Mouse (Mus musculus): ENCODE measurements around the gene Ttc32. TPM values are rescaled to one million over a fixed set of nuclear protein-coding genes. Genes with fewer than 3 reads are reported as not detected.
"Not testable (repeated sequence)": the region's sequence is repeated elsewhere in the genome, so short reads cannot be mapped to it uniquely, and the experiment has no call there.

Gene Ttc32
- total RNA-seq (2021), result 10 to 100 TPM; 25.5 to 28.5 TPM

DNA sequence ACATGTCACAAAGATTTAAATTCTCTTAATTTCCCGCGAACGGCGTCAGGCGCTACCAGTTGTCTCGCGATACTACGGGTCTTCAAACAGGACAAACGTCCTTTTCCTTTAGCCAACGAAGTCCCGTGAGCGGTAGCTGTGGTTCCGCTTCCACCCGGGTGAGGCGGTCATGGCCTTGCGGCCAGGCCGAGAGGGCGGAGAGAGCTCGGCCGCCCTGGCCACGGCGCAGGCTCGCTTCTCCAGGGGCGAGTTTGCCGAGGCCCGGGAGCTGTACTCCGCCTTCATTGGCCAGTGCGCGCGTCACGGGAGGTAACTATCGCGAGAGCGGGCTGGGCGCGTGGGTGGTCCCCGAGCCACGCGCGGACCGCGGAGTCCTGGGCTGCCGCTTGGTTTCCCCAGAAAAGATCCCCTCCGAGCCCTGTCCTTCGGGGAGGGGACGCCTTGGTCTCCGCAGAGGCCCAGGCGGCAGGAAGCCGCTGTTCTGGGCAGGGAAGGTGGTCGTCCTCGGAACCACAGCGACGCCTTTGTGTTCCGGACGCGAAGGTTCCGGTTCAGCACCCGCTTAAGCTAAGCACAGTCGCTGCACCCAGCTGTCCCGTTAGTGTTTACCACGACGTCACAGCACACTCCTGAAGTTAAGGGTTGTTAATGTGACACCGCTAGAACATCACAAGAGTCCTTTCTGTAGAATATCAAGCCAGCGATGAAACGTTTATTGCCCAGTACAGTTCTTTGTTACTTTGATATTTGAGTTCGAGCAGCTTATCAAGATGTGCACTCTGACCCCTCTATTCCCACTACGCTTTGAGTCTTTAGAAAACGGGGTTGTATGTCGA is at the start of gene Ttc32:
Ttc32 (plus strand) TSS at position 110 of the 836 bp plus-strand sequence.
- intact Hi-C loops (cut with DNase I), result loop anchor here (5.0 to 10.0 kb wide), 2 partner anchors 715 to 1362 kb away; partner anchors contain the start of genes Hs1bp3 and Rdh14
- peak; percentile 94 to 98 for DNase-seq

GRCm38 (mm10) chr12:8993231-8993630 is 36.6 kb upstream of the Ttc32 start:
- intact Hi-C loops (cut with DNase I), result no loop called here
- peak in 1 of 2 experiments; percentile 11 for DNase-seq

DNA sequence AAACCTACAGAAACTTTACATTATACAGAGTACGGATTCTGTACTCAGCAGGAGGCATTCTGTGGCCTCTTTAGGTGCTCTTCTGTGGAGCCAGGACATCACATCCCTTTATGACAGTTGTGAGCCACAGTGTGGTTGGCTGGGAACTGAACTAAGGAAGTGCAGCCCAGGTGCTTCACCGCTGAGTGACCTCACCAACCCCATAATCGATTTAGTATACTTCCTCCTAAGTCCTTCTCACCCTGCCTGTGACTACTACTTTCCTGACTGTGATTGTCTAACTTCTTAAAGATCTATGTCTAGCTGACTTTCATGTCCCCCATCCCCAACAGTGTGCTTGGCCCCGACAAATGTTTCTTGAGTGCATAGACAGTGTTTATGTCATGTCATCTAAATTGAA is 31.5 kb upstream of the Ttc32 start:
- DNase-seq, result no peak
- intact Hi-C loops (cut with DNase I), result no loop called here

- intact Hi-C loops (cut with DNase I), result loop anchor here (1.0 to 5.0 kb wide), 3 partner anchors 113 to 305 kb away; partner anchors contain the start of gene Sdc1
- peak; percentile 31 to 49 for DNase-seq
These were observed 27.7 kb upstream of the Ttc32 start for GRCm38 (mm10) chr12:9002038-9002648.

GRCm38 (mm10) chr12:9007146-9007545 is 22.7 kb upstream of the Ttc32 start:
- no peak for DNase-seq
- intact Hi-C loops (cut with DNase I), result no loop called here

GRCm38 (mm10) chr12:9007811-9008210 is 22.0 kb upstream of the Ttc32 start:
- intact Hi-C loops (cut with DNase I), result no loop called here
- DNase-seq, result no peak

DNA sequence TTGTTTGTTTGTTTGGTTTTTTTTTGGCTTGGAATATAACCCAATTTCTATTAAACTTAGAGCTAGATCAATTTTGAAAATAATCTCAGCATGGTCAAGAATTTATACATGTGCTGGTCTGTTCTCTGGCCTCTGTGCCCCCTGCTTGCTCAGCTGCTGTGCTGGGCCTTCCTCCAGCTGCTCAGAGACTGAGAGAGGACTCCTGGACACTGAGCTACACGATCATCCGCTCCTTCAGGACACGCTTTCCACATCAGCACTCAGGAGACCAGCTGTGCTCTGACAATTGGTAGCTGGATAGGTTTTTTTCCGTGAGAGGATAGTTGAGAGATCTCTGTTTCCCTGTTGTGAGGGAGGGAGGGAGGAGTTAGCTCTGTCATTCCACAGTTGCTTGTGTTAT is 19.5 kb upstream of the Ttc32 start:
- no peak for DNase-seq
- intact Hi-C loops (cut with DNase I), result no loop called here

DNA sequence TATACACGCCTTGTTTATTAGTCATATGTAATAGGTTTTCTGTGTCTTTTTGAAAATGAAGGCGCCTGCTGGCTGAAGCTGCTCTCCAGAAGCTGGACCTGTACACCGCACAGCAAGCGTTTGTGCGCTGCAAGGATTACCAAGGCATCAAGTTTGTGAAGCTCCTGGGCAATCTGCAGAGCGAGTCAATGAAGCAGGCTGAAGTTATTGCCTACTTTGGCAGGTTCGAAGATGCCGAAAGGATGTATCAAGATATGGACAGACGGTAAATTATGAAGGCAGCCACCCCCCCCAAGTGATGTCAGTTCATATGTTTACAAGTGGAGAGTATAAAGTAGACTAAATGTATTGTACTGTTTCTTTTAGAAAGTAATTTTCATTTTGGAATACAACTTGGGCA is 13.4 kb upstream of the Ttc32 start:
- intact Hi-C loops (cut with DNase I), result no loop called here
- DNase-seq, result no peak

DNA sequence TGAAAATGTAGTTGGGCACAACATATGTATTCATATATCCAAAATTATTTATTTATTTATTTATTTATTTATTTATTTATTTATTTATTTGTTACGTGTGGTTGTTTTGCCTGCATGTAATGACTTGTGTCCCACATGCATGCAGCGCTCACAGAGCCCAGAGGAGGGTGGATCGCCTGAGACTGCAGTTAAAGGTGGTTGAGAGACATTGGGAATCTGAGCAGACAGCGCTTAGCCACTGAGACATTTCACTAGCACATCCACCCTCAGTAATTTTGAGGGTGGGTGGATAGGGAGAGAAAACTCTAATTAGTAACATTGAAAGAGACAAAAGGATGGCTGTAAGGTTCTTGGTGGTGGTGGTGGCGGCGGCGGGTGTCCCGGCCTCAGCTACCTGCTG is 9.4 kb upstream of the Ttc32 start:
- intact Hi-C loops (cut with DNase I), result loop anchor here (10.0 kb wide), 1 partner anchor 706 kb away; the partner anchor contains the start of gene Hs1bp3
- no peak for DNase-seq

GRCm38 (mm10) chr12:9020986-9021385 is 8.8 kb upstream of the Ttc32 start:
- DNase-seq, result no peak
- intact Hi-C loops (cut with DNase I), result loop anchor here (10.0 kb wide), 1 partner anchor 706 kb away; the partner anchor contains the start of gene Hs1bp3

DNA sequence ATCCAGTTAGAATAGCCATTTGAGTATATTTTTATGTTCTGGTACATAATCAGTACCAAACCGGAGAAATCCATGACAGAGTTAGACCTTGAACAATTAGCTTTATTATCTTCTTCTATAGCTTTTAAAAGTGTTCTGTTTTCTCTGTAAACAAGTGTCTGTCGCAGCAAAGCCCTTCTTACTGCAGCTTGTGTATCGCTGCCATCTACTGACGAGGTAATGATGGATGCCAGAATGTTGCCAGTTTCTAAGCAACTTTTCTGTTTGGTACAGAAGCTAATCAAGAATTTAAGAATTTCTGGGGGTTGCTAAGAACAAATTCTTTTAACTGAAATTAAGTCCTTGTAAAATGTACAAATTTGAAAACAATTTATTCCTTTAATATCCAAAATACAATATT is 6.8 kb upstream of the Ttc32 start:
- DNase-seq, result no peak
- intact Hi-C loops (cut with DNase I), result loop anchor here (10.0 kb wide), 1 partner anchor 708 kb away; the partner anchor contains the start of gene Hs1bp3

- intact Hi-C loops (cut with DNase I), result loop anchor here (10.0 kb wide), 1 partner anchor 709 kb away; the partner anchor contains the start of gene Hs1bp3
- DNase-seq, result no peak
These were observed 5.7 kb upstream of the Ttc32 start for GRCm38 (mm10) chr12:9024071-9024470.

- intact Hi-C loops (cut with DNase I), result loop anchor here (10.0 kb wide), 1 partner anchor 710 kb away; the partner anchor contains the start of gene Hs1bp3
- peak in 1 of 2 experiments; percentile 19 for DNase-seq
These were observed 5.1 kb upstream of the Ttc32 start for GRCm38 (mm10) chr12:9024736-9025135.

DNA sequence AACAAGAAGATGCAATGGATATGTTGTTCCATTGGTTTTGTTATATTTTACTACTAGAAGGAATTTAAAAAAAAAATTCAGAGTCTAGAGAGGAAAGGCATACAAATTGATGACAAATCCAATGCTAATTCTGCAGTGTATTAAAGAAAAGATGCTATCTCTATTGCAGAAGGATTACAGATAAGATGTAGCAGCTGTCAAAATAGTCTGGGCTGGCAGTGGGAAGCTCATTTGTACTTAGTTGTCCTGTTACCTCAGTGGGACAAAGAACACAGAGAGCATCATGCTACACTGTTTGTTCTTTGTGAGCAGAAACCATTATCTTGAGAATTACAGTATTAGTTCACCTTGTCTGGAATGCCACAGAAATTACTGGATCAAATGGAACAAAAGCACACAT is 3.0 kb upstream of the Ttc32 start:
- DNase-seq, result no peak
- intact Hi-C loops (cut with DNase I), result loop anchor here (10.0 kb wide), 1 partner anchor 712 kb away; the partner anchor contains the start of gene Hs1bp3

DNA sequence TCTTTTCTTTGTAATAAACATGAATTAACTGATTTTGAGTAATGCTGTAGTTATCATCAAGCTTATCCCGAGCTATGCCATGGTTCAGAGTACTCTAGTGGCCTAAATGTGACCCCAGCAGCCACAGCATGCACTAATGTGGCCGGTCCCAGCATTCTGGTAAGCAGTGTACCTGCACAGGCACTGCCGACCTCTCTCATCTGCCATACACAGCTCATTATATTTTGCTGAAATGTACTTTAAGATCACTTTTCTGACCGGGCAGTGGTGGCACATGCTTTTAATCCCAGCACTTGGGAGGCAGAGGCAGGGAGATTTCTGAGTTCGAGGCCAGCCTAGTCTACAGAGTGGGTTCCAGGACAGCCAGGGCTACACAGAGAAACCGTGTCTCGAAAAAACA is 981 bp upstream of the Ttc32 start:
- intact Hi-C loops (cut with DNase I), result loop anchor here (10.0 kb wide), 1 partner anchor 714 kb away; the partner anchor contains the start of gene Hs1bp3
- not testable (repeated sequence) for DNase-seq

GRCm38 (mm10) chr12:9029506-9029887 is 300 bp upstream of the Ttc32 start:
- no peak for DNase-seq
- intact Hi-C loops (cut with DNase I), result loop anchor here (10.0 kb wide), 1 partner anchor 715 kb away; the partner anchor contains the start of gene Hs1bp3

GRCm38 (mm10) chr12:9031166-9031565 is 1.4 kb downstream of the Ttc32 start:
- intact Hi-C loops (cut with DNase I), result loop anchor here (5.0 kb wide), 1 partner anchor 1361 kb away; the partner anchor contains the start of gene Rdh14
- DNase-seq, result no peak

DNA sequence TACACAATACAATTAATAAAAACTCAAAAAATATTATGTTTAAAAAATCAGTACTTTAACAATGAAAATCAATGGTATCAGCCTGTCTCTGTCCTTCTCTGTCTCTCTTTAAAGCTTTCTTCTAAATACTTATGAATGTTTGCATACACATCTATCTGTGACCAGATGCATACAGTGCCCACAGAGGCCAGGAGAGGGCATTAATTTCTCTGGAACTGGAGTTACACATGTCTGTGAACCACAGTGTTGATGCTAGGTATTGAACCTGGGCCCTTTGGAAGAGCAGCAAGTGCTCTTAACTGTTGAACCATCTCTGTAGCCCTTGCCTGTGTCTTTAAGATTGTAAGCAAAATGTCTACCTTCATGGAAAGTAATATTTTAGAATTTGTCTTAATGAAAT is 3.3 kb downstream of the Ttc32 start:
- no peak for DNase-seq
- intact Hi-C loops (cut with DNase I), result loop anchor here (5.0 kb wide), 1 partner anchor 1359 kb away; the partner anchor contains the start of gene Rdh14

GRCm38 (mm10) chr12:9036409-9036808 is 6.6 kb downstream of the Ttc32 start:
- intact Hi-C loops (cut with DNase I), result no loop called here
- DNase-seq, result no peak

DNA sequence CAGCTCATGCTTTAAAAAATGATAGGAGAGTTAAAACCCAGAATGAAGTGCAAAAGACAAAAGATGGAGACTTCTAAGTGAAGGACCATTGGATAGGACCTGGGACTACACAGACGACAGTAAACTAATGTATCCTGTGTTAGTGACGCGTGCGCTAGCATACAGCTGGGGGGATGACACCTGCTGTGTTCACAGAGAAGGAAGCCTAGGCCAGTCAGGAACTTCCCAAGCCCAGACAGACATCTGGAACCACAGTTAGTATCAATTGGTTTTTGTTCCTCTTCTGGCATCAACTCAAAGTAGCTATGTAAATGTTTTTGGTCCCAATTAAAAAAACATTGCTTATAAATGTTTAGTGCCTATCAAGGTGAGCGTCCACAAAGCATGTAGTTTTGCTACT is 10.4 kb downstream of the Ttc32 start:
- intact Hi-C loops (cut with DNase I), result no loop called here
- DNase-seq, result no peak

DNA sequence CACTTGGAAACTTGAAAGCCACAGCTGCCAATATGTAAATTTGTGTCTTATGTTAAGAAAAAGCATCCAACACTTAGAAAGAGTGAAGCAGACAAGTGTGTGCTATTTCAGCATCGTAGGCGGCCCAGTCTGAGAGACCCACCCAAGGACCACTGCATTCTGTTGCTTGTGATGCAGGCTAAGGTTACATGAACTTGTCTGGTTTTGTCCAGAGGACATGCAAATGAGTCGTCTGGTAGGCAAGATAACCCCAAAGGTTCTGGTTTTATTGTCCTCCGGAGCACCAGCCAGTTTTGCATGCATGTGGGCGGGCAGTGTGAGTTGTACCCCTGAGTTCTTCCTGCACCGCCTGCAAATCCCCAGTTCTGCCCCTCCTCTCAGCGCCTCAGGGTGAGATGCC is 10.9 kb downstream of the Ttc32 start:
- no peak for DNase-seq
- intact Hi-C loops (cut with DNase I), result no loop called here

All from heart, postnatal 36 days (tissue).